Mouse (Mus musculus) monocyte, adult 2 months (primary cell): Measurements from ENCODE around the gene Glis3.

Experiments used
- DNase-seq, 2 experiments: peaks; one replicate each; pipeline ENCODE4 v3.0.0; 2022; ENCODE audit warnings: low spot score in 2 of 2, low read depth in 1 of 2

The Glis3 gene

DNA sequence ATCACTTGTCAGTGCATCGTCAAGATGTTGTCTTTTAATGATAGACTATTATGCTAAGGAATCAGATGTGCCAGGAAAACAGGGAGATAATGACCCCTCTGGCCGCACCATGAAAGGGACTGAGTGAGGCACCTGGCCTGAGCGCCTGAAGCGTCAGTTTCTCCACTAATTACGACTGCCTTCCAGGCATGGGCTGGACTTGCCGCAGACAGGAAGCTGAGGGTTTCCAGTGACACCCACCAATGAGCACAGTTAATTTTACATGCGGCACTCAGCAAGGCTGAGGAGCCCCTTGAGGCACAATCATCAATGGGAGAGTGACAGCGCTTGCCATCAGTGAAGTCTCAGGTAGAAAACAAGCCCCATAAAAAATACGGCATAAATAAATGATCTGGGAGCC lies 141.1 kb downstream of the Glis3 start:
- no peak for DNase-seq

DNA sequence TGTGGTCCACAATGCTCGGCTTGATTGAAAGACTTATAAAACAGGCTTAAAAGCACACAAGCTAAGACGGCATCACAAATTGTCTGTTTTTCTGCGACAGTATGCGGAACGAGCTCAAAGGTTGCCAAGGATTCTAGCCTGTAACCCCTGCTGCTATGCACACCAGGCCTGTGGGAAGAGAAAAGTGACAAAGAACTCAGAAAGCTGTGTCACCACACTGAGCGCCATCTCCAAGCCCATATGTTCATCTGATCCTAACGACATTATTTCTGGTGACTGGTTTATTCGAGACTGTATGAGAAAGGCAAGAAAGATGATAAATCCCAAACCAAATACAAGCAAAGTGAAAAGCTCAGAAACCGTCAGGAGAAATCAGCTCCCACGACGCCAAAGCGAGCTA lies 144.9 kb downstream of the Glis3 start:
- no peak for DNase-seq

DNA sequence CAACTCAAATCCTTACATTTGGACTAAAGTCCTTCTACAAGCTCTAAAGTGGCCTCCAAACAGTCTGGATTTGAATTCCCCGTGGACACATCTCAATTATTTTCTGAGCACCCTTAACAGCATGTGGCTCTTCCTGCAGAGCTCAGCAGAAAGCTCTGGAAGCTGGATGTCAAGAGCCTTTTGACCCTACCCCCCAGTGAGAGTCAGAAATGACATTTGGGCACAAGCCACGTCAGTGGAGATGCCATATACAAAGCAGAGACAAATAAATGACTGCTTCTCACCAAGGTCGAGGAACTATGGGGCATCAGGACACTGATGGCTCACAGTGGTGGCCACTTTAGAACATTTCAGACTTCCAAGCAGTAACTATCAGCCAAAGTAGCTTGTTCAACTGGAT lies 146.3 kb downstream of the Glis3 start:
- DNase-seq = no peak

DNA sequence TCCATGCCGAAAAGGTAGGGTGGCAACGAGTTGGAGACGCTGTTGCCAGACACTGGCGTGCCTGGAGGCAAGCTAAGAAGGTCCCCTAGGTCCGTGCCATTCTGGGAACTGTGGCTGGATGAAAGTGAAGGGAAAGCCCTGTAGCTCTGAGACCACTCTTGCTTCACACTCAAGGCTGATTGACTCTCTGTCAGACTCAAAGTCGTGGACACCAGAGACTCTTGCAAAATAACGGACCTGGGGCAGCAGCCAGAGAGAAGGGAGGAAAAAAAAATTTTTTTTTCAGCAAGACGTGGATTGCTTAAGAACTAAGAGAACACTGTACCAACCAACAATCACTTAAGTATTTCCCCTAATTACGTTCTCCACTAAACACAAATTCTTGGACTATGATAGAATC lies 148.1 kb downstream of the Glis3 start:
- no peak for DNase-seq

DNA sequence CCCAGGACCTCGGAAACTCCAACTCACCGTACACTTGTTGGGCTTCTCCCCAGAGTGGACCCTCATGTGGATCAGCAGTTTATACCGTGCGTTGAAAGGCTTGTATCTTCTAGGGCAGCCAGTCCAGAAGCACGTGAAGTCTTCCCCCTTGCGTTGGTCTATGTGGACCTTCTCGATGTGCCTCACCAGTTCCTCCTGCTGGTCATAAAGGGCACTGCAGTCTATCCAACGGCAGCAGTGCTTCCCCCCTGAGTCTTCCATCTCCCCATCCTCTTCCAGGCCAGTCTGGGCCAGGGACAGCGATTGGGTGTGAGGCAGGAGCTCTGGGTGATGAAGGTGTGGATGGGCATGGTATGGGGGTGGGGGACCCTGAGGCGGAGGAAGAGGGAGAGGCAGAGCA lies 149.0 kb downstream of the Glis3 start:
- no peak for DNase-seq

DNA sequence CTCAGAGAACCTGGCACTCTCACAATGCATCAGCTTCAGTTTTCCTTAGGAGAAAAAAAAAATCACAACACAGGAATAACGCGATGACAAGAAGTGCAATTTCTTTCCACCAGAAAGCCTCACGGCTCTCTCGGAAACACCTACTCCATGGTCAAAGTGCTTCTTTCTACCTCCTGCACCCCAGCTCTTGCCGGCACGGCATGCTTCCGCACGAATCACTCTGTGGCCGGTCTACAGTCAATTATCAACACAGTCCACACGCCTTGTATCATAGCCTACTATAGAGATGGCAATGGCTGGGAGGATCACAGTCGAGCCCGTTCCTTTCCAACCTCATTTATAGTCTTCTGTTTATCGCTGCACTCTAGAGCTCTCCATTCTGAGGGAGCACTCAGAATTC lies 150.9 kb downstream of the Glis3 start:
- DNase-seq = no peak

DNA sequence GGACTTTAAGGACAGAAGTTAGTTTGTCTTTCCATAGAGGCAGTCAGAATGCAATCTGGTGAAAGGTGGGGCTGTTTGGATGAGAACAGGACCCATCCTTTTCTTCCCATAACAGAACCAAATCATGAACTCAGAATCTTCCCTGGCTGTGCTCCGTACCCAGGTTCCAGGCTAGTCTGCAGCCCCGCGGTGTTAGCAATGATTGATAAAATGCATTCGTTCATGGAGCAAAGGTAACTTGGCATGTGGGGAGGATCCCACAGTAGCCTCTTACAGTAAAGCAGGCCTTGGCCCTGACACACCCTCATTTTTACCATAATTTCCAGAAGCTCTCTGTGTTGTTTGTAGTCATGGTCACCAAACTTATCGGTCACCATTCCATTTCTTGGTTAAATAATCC lies 152.4 kb downstream of the Glis3 start:
- DNase-seq = no peak

DNA sequence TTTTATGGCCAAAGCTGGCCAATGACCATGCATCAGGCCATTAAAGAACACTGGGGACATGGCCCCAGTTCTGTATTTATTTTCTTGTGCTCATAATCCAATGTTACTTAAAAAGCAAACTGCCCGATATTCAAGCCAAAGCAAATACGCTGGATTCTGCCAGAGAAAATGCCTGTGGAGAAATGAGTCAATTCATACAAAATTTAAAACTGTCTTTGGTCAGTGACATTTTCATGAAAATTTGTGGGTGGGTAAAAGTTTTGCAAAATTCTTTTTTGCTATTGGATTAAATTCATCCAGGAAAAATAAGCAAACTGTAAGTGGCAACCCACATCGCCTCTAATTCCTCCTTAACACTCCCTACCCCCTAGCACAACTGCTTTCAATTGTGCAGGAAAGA lies 154.5 kb downstream of the Glis3 start:
- no peak for DNase-seq

DNA sequence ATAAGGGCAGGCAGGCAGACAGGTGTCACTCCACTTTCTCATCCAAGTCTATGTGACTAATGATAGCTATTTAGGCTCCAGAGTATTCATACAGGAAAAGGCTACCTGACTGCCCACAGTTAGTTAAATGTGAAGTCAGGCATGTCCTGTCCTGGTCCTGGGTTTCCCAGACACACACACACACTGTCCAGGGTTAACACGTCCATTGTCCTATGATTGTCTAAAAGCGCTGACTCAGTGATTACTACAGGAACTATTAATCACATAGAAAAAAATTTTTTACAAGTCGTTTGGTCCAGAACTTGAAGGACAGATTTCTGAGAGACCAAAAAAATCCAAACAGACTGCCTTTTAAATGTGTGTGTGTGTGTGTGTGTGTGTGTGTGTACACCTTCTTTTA lies 157.6 kb downstream of the Glis3 start:
- no peak for DNase-seq

DNA sequence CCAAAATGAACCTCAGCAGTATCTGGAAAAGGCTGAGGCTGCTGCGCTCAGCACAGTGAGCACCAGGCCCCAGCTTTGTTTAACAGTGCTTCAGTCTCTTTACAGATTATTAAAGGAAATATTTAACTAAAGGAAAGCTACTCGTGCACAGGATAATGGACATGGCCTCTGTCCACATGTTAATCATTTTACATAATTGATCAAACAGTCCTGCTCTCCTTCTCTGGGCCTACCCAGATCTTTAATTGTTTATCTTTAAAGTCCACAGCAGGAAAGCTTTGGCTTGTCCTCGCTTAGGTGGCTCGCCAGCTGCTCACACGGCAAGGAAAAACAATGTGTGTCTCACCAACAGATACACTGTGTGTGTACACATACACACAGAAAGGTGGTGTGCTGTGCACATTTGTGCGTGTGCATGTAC lies 159.1 kb downstream of the Glis3 start:
- no peak for DNase-seq

DNA sequence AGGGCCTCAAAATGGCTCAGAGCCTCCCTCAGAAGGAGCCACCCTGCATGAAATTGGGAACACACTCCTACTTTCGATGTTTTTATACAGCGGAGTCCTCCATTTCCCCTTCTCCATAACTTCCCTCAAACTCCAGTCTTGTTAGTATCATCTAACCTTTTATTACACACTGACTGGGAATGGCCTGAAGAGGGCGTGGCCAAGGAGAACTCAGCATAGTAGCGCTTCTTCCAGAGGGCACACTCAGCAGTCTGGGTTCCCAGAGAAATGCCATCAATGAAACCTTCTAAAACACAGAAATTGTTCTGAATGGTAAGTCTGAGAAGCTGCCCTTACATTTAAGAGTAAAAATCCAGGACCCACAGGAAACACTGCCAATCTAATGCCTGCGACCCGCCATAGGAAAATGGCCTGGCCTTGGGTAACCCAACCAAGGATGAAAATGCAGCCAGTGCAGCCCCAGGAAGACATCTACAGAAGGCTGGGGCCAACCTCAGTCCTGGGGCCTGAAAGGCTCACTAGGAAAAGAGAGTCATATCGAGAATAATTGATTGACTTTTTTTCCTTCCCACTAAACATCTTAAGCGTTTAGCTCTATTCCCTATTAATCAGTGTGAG lies 159.6 kb downstream of the Glis3 start:
- DNase-seq = no peak

DNA sequence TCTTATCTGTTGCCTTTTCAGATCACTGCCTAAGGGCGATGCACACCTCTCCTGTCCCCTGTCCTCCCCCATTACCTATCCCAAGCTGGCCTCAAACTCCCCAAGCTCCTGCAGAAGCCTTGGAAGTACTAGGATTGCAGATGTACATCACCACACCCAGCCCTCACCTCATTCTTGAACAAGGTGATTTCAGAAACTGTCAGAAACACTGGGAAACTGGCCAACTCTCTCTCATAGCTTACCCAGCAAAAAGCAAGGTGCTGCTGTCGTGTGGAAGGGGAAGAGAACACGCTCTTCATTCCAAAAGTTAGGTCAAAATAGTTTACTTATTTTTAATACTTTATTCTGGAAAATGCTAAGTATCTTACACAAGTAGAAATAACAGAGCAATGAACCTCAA lies 160.6 kb downstream of the Glis3 start:
- DNase-seq = no peak

DNA sequence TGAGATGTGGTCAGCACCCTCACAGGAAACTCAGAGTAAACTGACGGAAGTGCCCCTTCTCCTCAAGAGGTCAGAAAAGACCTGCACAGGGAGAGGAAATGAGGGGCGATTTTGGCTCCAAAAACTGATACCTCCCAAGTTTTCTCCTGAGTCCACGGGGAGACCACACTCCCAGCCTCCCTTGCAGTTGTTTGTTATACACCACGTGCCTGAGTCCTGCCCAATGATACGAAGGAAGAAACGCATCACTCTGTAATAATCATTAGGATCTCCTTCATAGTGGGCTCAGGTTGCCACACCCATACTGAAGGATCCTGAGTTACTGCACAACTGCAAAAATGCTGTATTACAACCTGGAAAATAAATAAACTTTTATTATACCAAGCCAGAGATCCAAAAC lies 161.0 kb downstream of the Glis3 start:
- no peak for DNase-seq

DNA sequence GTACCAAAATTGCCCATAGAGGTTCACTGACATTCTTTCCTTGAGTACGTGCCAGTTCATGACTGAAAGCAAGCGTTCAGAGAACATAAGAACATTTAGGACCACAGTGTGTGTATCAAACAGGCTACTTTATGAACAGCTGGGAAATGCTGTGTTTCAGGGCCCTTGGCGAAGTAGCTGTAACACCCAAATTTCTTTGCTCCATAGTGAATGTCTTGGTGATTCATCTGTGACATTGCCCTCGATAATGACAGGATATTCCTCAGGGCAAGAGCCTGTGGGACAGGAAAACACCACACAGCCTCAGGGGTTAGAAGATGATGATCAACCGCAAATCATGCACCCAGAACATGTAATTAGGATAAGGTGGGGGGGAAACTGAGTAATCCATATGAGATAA lies 161.6 kb downstream of the Glis3 start:
- no peak for DNase-seq

DNA sequence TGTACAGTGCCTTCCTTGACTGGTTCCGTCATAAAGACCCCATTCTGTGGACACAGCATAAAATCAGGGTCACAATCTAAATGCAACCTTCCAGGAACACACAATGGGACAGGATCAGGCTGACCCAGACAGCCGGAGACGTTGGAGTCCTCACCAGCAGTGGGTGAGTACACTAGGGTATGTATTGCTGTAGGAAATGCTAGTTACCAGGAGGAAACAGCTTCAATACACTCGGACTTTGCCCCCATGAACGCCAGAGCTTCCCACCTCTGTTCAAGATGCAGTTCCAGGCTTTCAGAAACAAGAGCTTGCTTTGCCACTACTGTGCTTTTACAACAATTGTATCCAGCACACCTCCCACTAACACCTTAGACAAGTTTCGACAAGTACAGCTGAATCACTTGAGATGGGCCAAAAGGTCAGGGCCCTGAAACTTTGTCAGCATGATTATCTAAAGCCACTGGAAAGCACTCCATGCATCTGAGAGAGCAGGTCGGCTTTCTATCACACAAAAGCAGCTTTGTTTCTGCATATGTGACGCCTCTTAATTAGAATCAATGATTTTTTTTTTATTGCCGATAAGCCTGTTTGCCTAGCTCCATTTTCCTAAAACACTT lies 162.3 kb downstream of the Glis3 start:
- no peak for DNase-seq

DNA sequence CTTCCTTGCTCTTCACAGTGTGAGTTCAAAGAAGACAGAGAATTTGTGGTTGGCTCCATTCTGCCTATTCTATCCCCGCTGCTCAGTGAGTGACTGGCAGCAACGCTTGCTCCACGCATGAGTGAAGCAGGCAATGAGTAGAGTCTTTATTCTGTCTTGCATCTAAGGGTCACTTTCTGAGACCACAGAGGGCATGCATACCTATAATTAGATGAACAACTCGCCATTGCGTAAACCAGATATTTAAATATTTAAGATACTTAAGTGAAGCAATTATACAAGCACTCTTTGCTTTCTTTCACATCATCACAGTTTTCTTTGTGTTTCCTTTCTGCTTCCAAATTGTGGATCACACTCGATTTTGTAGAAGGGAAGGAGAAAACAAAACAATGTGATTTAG lies 163.4 kb downstream of the Glis3 start:
- DNase-seq = no peak

DNA sequence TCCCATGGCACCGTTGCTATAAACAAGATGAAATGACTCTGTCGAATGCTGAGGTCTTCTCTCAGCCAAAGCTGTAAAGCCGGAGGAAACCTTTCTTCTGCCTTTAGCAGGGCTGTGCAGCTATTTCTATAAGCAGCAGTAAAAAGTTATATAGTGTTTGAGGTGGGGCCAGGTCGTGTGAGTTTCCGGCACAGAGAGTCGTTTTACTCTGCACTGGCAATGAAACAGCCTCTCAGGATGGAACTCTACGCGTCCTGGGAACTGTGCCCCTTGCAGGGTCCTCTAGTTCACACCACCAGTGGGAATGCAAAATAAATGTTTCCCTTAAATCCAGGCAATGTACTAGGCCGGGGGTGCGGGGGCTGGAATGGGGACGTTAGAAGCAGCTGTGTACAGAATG lies 167.4 kb downstream of the Glis3 start:
- no peak for DNase-seq

DNA sequence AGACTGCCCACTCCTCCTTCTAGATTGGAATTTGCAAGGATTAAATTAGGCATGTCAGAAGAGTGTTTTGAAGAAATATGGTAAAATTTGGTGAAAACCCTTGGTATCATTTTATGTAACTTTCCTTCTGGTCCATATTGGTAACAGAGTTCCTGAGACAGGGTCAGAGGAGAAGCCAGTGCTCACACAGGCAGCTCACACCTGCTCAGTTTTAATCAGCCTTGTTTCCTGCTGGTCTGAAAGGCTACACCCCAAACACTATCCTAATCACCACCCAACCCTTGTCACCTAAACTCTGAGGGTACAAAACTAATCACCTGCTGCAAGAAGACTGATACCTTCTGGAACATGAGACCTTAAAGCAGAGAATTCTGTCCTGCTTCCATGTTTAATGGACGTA lies 168.0 kb downstream of the Glis3 start:
- no peak for DNase-seq

DNA sequence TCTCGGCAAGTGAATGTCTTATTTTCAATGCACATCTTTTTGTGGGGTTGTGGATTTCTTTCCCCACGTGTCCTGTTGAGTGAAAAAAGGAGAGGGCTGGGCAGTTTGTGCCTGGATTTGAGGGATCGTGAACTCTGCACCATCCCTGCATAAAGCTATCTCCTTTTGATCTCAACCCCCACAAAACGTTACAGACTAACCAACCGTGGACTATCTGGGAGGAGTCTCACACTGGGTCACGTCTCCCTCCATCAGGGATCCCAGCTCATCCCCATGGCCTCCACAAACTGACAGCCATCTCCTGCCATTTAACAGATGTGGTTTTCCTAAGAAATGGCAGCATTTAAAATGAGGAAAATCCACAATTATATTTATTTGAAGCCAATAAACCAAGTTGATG lies 174.5 kb downstream of the Glis3 start:
- no peak for DNase-seq

DNA sequence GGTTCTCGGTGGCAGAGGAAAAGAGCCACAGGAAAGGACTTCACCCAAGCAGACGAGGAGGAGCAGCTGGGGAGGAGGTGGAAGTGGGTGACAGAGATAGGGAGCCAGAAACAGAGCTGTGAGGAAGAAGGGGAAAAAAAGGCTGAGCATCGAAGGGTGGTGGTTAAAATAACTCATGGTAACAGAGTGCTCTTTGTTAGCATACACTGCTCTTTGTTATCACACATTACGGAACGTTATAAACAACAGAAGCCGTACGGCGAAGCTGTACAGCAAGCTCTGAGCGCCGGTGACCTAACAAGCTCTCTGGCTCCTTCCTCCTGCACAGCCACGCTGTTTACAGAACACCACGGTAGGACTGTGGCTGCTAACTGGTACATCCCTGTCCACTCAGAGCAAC lies 176.9 kb downstream of the Glis3 start:
- DNase-seq = no peak

DNA sequence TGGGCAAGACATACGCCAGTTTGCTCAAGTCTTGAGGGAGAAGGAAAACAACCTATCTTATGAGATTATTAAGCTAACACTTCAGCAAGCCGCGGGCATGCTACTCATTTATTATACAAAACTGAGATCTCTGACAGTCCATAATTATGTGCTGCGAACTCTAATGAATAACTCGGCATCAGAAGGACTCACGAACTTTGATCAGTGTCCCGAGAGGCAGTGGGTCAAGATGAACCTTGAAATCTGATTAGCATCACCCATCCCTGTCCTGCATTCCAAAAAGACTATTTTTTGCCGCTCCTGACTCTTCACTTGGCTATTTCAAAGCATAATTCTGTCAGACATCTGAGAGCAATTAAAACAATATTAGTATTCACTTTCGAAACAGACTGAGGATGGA lies 178.9 kb downstream of the Glis3 start:
- DNase-seq = no peak

DNA sequence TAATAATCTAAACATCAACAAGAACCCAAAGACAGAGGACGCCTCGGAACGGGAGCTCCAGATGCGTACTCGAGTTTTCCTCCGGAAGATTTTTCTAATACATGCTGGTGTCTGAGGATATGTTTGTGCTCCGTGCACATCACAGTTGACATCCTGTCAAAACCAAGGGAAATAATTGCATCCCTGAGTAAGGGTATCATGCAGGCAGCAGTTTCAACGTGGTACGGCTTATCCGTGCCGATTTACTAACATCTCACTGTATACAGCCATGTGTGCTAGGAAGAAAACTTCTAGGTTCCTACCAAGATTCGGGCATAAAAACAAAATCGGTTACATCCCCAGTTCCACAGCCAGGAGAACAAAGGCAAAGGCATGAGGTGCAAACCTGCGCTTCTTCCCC lies 179.4 kb downstream of the Glis3 start:
- DNase-seq = no peak

DNA sequence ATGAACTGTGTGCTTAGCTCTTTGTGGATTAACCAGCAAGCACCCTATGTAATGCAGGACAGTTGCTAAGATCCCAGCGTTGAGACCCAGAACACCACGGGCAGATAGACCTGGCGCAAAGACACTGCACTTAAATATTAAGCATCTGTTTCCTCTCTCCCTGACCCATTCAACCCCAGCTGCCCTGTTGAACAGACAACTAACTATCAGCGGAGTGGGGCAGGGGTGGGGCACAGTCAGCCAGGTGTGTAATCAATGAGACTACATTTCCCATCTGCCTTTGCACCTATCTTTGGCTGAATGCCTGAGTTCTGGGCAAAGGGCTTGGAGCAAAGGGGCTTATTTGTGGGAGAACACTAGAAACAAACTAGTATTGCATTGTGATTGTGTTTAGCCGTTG lies 180.1 kb downstream of the Glis3 start:
- no peak for DNase-seq

DNA sequence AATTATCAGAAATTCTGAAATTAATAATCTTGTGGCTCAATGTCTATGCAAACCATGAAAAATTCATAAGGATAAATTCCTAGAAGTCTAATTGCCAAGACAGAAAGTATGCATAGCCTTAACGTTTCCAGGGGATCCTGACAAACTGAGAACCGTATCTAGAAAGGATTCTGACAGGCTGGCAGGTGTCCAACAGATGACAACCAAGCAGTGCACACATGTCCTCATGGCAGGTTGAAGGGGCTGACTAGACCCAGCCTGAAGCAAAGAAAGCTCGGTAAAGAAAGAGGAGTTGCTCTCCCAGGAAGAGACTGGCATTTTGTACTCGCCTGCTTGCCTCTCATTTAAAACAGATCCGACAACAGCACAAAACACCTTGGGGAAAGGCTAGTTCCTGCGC lies 184.0 kb downstream of the Glis3 start:
- no peak for DNase-seq
